Mouse (Mus musculus): Measurements from ENCODE around the gene Tbx1. TPM values are rescaled to one million over a fixed set of nuclear protein-coding genes. Genes with fewer than 3 reads are reported as not detected.

Gene Tbx1
- polyA plus RNA-seq, 1 experiment from 2014 or later = 0.93 TPM

- H3K27ac ChIP-seq (ENCODE audit: low read depth, low read length) = peak overlapping the region; percentile 28; the same call in 1 of the 2 replicates
- ATAC-seq = peak; percentile 23; the same call in 1 of the 2 replicates
- peaks cover 17% of the 10 kb centered on the region for H3K4me1 ChIP-seq (replicated peaks; ENCODE audit: control insufficient read depth, insufficient read depth, low read length)
- peaks cover 5% of the 10 kb centered on the region; the same call in 1 of the 2 replicates for H3K27me3 ChIP-seq (replicated peaks; ENCODE audit: control insufficient read depth, insufficient read depth, low read length)
- H3K4me3 ChIP-seq (ENCODE audit: low read depth, low read length) = peak overlapping the region; percentile 79
- H3K4me2 ChIP-seq (replicated peaks; ENCODE audit: low read depth) = peak overlapping the region; percentile 93
- 0 out of 2 replicates have a peak overlapping the region, but pooled peaks have one; percentile 67 for H3K9ac ChIP-seq (ENCODE audit: low read depth, low read length)
- no peaks in the 10 kb centered on the region for H3K9me3 ChIP-seq (ENCODE audit: control insufficient read depth)
- H3K36me3 ChIP-seq (ENCODE audit: control insufficient read depth, insufficient read depth) = peaks cover 18% of the 10 kb centered on the region; the same call in 1 of the 2 replicates
- TF ChIP-seq CTCF (IDR thresholded peaks at IDR 0.05; ENCODE audit: low read depth) = no peak
- 41% methylated on average over 7 of the region's 7 CpGs for WGBS
These were observed 37.9 kb upstream of the Tbx1 start for GRCm38 (mm10) chr16:18628206-18628947.

DNA sequence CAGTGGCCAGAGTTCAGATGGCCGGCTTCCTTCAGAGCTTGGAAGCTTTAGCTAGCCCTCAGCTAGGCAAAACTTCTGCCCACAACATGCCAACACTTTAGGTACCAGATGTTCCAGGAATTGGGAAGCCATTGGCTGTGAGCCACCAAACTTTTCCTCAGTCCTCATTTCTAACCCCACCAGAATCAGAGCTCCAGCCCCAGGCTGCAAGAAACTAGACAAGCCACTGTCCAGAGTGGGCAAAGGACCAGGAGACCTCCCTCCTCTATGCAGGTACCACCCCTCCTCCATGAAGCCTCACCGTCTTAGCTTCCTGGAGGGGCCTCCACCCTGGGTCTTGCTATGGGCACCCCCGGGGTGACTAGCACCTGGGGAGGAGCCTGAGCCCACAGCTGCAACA lies 36.7 kb upstream of the Tbx1 start:
- Histone ChIP-seq H3K36me3 (ENCODE audit: control insufficient read depth, insufficient read depth) (peaks cover 30% of the 10 kb centered on the region), H3K27ac (ENCODE audit: low read depth, low read length) (no peak overlapping the region), H3K4me2 (replicated peaks; ENCODE audit: low read depth) (peak overlapping the region; percentile 93), H3K27me3 (replicated peaks; ENCODE audit: control insufficient read depth, insufficient read depth, low read length) (peaks cover 12% of the 10 kb centered on the region), H3K9me3 (ENCODE audit: control insufficient read depth) (no peaks in the 10 kb centered on the region), H3K9ac (ENCODE audit: low read depth, low read length) (no peak overlapping the region), H3K4me3 (ENCODE audit: low read depth, low read length) (no peak overlapping the region), H3K4me1 (replicated peaks; ENCODE audit: control insufficient read depth, insufficient read depth, low read length) (peaks cover 17% of the 10 kb centered on the region)
- TF ChIP-seq CTCF (IDR thresholded peaks at IDR 0.05; ENCODE audit: low read depth) = no peak
- no peak for ATAC-seq
- WGBS = 50% methylated on average over 3 of the region's 3 CpGs

DNA sequence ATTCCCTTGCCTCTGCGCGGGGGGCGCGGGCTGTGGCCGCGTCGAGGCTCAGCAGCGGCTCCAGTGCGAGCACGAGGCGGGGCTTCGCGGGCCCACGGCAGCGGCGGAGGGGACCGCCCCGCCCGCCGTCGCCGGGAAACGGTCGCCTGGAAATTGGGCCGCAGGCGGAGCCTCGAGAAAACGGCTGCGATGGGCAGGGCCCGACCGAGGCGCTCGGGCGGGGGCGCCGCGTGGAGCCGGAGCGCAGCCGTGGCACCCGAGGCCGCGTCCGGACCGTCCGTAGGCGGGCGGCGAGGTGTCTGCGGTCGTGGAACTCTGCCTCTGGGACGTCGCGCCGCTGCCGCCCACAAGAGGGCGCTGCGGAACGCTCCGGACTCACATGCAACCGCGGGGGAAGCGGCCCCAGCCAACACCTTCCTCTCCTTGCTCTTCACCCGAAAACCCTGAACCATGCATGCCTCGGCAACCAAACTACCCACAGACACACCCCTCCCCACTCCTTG lies 36.0 kb upstream of the Tbx1 start, which contains the start of gene Gm49601:
TSS of gene Gm49601 (minus strand) at position 52 of the 503 bp plus-strand sequence.
- TF ChIP-seq CTCF (IDR thresholded peaks at IDR 0.05; ENCODE audit: low read depth) = peak; percentile 97
- WGBS = under 1% methylated on average over 64 of the region's 65 CpGs
- peaks cover 19% of the 10 kb centered on the region for H3K27me3 ChIP-seq (replicated peaks; ENCODE audit: control insufficient read depth, insufficient read depth, low read length)

GRCm38 (mm10) chr16:18625791-18626311 lies 35.4 kb upstream of the Tbx1 start:
- H3K27me3 ChIP-seq (replicated peaks; ENCODE audit: control insufficient read depth, insufficient read depth, low read length) = peaks cover 25% of the 10 kb centered on the region
- H3K4me3 ChIP-seq (ENCODE audit: low read depth, low read length) = peak overlapping the region; percentile 45
- WGBS = 33% methylated on average over 26 of the region's 26 CpGs
- H3K4me1 ChIP-seq (replicated peaks; ENCODE audit: control insufficient read depth, insufficient read depth, low read length) = peaks cover 17% of the 10 kb centered on the region
- H3K9me3 ChIP-seq (ENCODE audit: control insufficient read depth) = no peaks in the 10 kb centered on the region
- TF ChIP-seq CTCF (IDR thresholded peaks at IDR 0.05; ENCODE audit: low read depth) = no peak
- H3K9ac ChIP-seq (ENCODE audit: low read depth, low read length) = peak overlapping the region; percentile 53; the same call in 1 of the 2 replicates
- peak overlapping the region; percentile 93 for H3K4me2 ChIP-seq (replicated peaks; ENCODE audit: low read depth)
- H3K36me3 ChIP-seq (ENCODE audit: control insufficient read depth, insufficient read depth) = peaks cover 38% of the 10 kb centered on the region
- ATAC-seq = no peak
- H3K27ac ChIP-seq (ENCODE audit: low read depth, low read length) = no peak overlapping the region

More for the DNA sequence above, 36.0 kb upstream of the Tbx1 start, which contains the start of gene Gm49601:
- Histone ChIP-seq H3K36me3 (ENCODE audit: control insufficient read depth, insufficient read depth) (peaks cover 37% of the 10 kb centered on the region), H3K4me2 (replicated peaks; ENCODE audit: low read depth) (peak within 1 kb of the TSS; percentile 93), H3K9ac (ENCODE audit: low read depth, low read length) (peak within 1 kb of the TSS; percentile 53), H3K4me3 (ENCODE audit: low read depth, low read length) (peak within 1 kb of the TSS; percentile 45), H3K4me1 (replicated peaks; ENCODE audit: control insufficient read depth, insufficient read depth, low read length) (peaks cover 17% of the 10 kb centered on the region), H3K9me3 (ENCODE audit: control insufficient read depth) (no peaks in the 10 kb centered on the region), H3K27ac (ENCODE audit: low read depth, low read length) (no peak within 1 kb of the TSS)
- ATAC-seq = peak; percentile 38

- H3K4me2 ChIP-seq (replicated peaks; ENCODE audit: low read depth) = no peak overlapping the region
- no peak overlapping the region for H3K27ac ChIP-seq (ENCODE audit: low read depth, low read length)
- H3K9me3 ChIP-seq (ENCODE audit: control insufficient read depth) = no peaks in the 10 kb centered on the region
- peaks cover 38% of the 10 kb centered on the region for H3K36me3 ChIP-seq (ENCODE audit: control insufficient read depth, insufficient read depth)
- peaks cover 17% of the 10 kb centered on the region for H3K4me1 ChIP-seq (replicated peaks; ENCODE audit: control insufficient read depth, insufficient read depth, low read length)
- H3K9ac ChIP-seq (ENCODE audit: low read depth, low read length) = no peak overlapping the region
- no peak overlapping the region for H3K4me3 ChIP-seq (ENCODE audit: low read depth, low read length)
- WGBS = 78% methylated on average over 14 of the region's 14 CpGs
- no peak for ATAC-seq
- no peak for TF ChIP-seq CTCF (IDR thresholded peaks at IDR 0.05; ENCODE audit: low read depth)
- H3K27me3 ChIP-seq (replicated peaks; ENCODE audit: control insufficient read depth, insufficient read depth, low read length) = peaks cover 33% of the 10 kb centered on the region
These were observed 34.6 kb upstream of the Tbx1 start for GRCm38 (mm10) chr16:18625097-18625496.

GRCm38 (mm10) chr16:18624641-18625040 lies 34.2 kb upstream of the Tbx1 start:
- 74% methylated on average over 15 of the region's 15 CpGs for WGBS
- Histone ChIP-seq H3K27ac (ENCODE audit: low read depth, low read length) (no peak overlapping the region), H3K9ac (ENCODE audit: low read depth, low read length) (no peak overlapping the region), H3K9me3 (ENCODE audit: control insufficient read depth) (no peaks in the 10 kb centered on the region), H3K27me3 (replicated peaks; ENCODE audit: control insufficient read depth, insufficient read depth, low read length) (peaks cover 37% of the 10 kb centered on the region), H3K4me3 (ENCODE audit: low read depth, low read length) (no peak overlapping the region), H3K4me2 (replicated peaks; ENCODE audit: low read depth) (no peak overlapping the region), H3K4me1 (replicated peaks; ENCODE audit: control insufficient read depth, insufficient read depth, low read length) (peaks cover 17% of the 10 kb centered on the region), H3K36me3 (ENCODE audit: control insufficient read depth, insufficient read depth) (peaks cover 38% of the 10 kb centered on the region)
- TF ChIP-seq CTCF (IDR thresholded peaks at IDR 0.05; ENCODE audit: low read depth) = no peak
- no peak for ATAC-seq

Measured in intestine, postnatal 0 days (tissue).